Mouse (Mus musculus) intestine, postnatal 0 days (tissue): ENCODE results near the gene Leprot. TPM values are rescaled to one million over a fixed set of nuclear protein-coding genes. Genes with fewer than 3 reads are reported as not detected.

Source experiments
- ATAC-seq: fragments of 200-750 bp; cut with Nextera tagmentation; 2 replicates; pipeline ENCODE4 v1.8.0; 2017; ENCODE audit warnings: mild to moderate bottlenecking, moderate TSS enrichment, moderate library complexity
- H3K27ac ChIP-seq: fragments of 300-500 bp; sonication (generic); 2 replicates; pipeline ENCODE4 v1.5.1; 2014; ENCODE audit warnings: mild to moderate bottlenecking, low read depth, low read length, moderate library complexity
- H3K27me3 ChIP-seq: fragments of 300-500 bp; sonication (generic); replicated peaks from 2 replicates; pipeline ENCODE4 v1.6.1; 2014; ENCODE audit warnings: low read length, mixed read lengths; ENCODE audit not compliant: control insufficient read depth, insufficient read depth
- H3K36me3 ChIP-seq: fragments of 300-500 bp; sonication (generic); 2 replicates; pipeline ENCODE4 v1.6.1; 2014; ENCODE audit warnings: mild to moderate bottlenecking, moderate library complexity; ENCODE audit not compliant: control insufficient read depth, insufficient read depth
- H3K4me1 ChIP-seq: fragments of 300-500 bp; sonication (generic); replicated peaks from 2 replicates; pipeline ENCODE4 v1.6.1; 2014; ENCODE audit warnings: antibody characterized with exemption, low read length, mixed read lengths; ENCODE audit not compliant: control insufficient read depth, insufficient read depth
- H3K4me2 ChIP-seq: fragments of 300-500 bp; sonication (generic); replicated peaks from 2 replicates; pipeline ENCODE4 v1.6.1; 2014; ENCODE audit warnings: low read depth, mild to moderate bottlenecking, moderate library complexity
- H3K4me3 ChIP-seq: fragments of 300-500 bp; sonication (generic); 2 replicates; pipeline ENCODE4 v1.5.1; 2014; ENCODE audit warnings: low read depth, low read length
- H3K9ac ChIP-seq: fragments of 300-500 bp; sonication (generic); 2 replicates; pipeline ENCODE4 v1.6.1; 2014; ENCODE audit warnings: mild to moderate bottlenecking, low read depth, low read length
- H3K9me3 ChIP-seq: fragments of 300-500 bp; sonication (generic); 2 replicates; pipeline ENCODE4 v1.6.1; 2016; ENCODE audit warnings: mixed run types; ENCODE audit not compliant: control insufficient read depth
- CTCF ChIP-seq: sonication (generic); IDR thresholded peaks from 2 replicates; pipeline ENCODE4 v1.5.1; 2016; ENCODE audit warnings: low read depth, mild to moderate bottlenecking, control low read depth, antibody characterized with exemption, moderate library complexity
- WGBS: fragments of 180-500 bp; shearing (Covaris S2); extraction: QIAGEN DNeasy Blood & Tissue Kit; methylation state at CpG from one replicate; pipeline ENCODE4 v1.1.7; 2014; 5-methylcytosine and 5-hydroxymethylcytosine counted together
- polyA plus RNA-seq: library from polyadenylated mRNA; unstranded; fragments of >200 nt; fragmentation: Nextera tagmentation; extraction: Ambion mirVana; gene quantifications from 2 replicates; pipeline ENCODE4 v1.2.1, GENCODE M21; 2015

Gene Leprot
- polyA plus RNA-seq, 1 experiment from 2014 or later = 137 TPM

DNA sequence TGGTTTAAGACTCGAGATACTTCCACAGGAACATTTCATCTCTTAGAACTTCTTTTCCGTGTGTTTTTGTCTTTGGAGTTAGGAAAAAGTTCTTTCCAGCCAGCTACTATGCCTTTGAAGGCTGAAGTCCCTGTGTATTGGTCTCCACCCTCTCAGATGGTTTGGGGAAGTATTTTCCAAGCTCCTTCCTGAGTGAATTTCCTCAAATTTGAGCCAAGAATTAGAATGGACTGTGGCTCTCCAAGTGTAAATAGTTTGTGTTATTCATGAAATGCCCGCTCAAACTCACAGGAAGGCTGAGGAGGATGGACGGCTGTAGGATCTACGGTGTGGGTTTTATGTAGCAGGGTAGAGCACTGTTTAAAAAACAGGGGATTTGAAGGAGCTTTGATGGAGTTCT lies 42.1 kb downstream of the Leprot start:
- no peaks in the 10 kb centered on the region for H3K27me3 ChIP-seq
- ATAC-seq = no peak
- H3K36me3 ChIP-seq = no peaks in the 10 kb centered on the region
- H3K9ac ChIP-seq = no peak overlapping the region
- H3K9me3 ChIP-seq = no peaks in the 10 kb centered on the region
- 61% methylated on average over 5 of the region's 5 CpGs for WGBS
- no peak overlapping the region for H3K4me3 ChIP-seq
- no peaks in the 10 kb centered on the region for H3K4me1 ChIP-seq
- H3K27ac ChIP-seq = no peak overlapping the region
- no peak overlapping the region for H3K4me2 ChIP-seq
- TF ChIP-seq CTCF = no peak

DNA sequence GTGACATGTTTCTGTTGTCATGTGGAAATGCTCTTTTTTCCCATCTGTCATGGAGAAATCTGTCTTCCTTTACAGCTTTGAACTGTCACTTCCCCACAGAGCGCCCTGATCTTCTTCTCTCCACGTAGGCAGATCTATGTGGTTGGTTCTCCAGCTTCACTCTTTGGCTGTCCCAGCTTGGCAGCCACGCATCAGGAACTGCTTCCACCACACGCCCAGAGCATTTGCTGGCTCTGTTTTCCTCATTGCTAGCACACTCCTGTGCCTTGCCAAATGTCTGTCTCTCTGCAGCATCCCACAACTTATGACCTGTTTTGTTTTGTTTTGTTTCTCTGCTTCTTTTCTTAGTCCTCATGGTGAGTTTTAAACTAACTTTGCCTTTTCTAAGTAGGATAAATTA lies 45.4 kb downstream of the Leprot start:
- TF ChIP-seq CTCF = no peak
- no peak for ATAC-seq
- Histone ChIP-seq H3K9ac (no peak overlapping the region), H3K4me2 (no peak overlapping the region), H3K4me1 (no peaks in the 10 kb centered on the region), H3K9me3 (no peaks in the 10 kb centered on the region), H3K36me3 (no peaks in the 10 kb centered on the region), H3K27me3 (no peaks in the 10 kb centered on the region), H3K27ac (no peak overlapping the region), H3K4me3 (no peak overlapping the region)
- 69% methylated on average over 4 of the region's 4 CpGs for whole genome bisulfite sequencing

DNA sequence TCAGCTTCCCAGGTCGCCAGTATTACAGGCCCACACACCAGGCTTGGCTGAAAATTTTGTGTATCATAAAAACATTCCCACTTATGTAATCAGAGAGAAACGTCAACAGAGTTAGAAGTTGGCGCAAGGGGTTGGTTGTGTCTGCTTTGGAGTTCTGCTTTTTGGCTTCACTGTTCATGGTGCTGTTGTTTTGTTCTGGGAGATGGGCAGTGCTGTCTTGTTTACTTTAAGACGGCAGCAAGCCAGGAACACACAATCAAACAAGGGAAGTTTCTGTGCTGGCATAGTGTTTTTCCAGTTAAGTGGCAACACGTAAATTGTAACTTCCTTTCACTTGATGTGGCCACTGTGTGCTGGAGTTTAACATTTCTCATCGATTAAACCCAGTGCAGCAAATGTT lies 47.0 kb downstream of the Leprot start:
- Histone ChIP-seq H3K4me1 (no peaks in the 10 kb centered on the region), H3K4me2 (no peak overlapping the region), H3K9me3 (no peaks in the 10 kb centered on the region), H3K27me3 (no peaks in the 10 kb centered on the region), H3K9ac (no peak overlapping the region), H3K4me3 (no peak overlapping the region), H3K27ac (no peak overlapping the region), H3K36me3 (no peaks in the 10 kb centered on the region)
- ATAC-seq = no peak
- TF ChIP-seq CTCF = no peak
- 54% methylated on average over 6 of the region's 6 CpGs for WGBS

DNA sequence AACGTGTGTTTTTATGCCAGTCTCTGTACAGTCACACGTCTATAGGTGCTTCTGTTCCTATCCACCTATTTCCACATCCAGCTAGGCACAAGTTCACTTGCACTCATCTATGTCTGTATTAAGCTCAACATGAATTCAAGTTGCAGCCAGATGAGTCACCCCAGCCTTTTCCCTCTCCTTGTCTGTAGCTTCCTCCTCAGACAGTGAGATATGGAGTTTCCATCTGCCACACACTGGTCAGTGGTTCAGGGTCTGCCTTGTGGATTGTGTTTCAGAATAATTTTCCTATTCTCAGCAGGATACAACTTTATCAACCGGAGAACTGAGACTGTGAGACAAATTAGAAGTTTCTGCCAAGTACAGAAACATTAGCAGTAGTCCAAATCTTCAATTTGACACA lies 49.7 kb downstream of the Leprot start:
- no peak overlapping the region for H3K4me3 ChIP-seq
- H3K9me3 ChIP-seq = no peaks in the 10 kb centered on the region
- no peak overlapping the region for H3K9ac ChIP-seq
- H3K27ac ChIP-seq = no peak overlapping the region
- no peak overlapping the region for H3K4me2 ChIP-seq
- 80% methylated on average over 3 of the region's 3 CpGs for WGBS
- TF ChIP-seq CTCF = no peak
- H3K27me3 ChIP-seq = no peaks in the 10 kb centered on the region
- no peak for ATAC-seq
- H3K4me1 ChIP-seq = no peaks in the 10 kb centered on the region
- no peaks in the 10 kb centered on the region for H3K36me3 ChIP-seq

DNA sequence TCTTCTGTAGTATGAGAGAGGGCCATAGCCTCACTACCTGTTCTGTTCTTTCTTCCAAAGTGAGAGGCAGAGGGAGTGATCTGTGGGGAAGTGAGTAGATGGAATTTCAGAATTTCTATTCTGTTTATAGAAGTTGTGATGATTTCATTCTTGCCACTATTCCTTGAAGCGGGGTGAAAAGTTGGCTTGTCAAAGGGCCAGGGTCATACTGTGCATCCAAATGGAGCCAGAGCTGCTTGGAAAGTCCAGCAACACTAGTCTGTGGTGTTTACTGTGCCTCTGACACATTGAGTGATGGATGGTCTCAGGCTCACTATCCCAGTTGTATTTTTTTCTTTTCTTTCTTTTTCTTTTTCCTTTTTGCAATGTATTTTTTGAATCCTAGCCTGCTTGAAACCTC lies 51.9 kb downstream of the Leprot start:
- H3K4me1 ChIP-seq = no peaks in the 10 kb centered on the region
- no peak for TF ChIP-seq CTCF
- no peaks in the 10 kb centered on the region for H3K27me3 ChIP-seq
- H3K4me2 ChIP-seq = no peak overlapping the region
- no peak overlapping the region for H3K9ac ChIP-seq
- no peaks in the 10 kb centered on the region for H3K9me3 ChIP-seq
- no peak overlapping the region for H3K4me3 ChIP-seq
- H3K36me3 ChIP-seq = no peaks in the 10 kb centered on the region
- H3K27ac ChIP-seq = no peak overlapping the region
- ATAC-seq = no peak
- 70% methylated on average over 1 of the region's 1 CpGs for WGBS

DNA sequence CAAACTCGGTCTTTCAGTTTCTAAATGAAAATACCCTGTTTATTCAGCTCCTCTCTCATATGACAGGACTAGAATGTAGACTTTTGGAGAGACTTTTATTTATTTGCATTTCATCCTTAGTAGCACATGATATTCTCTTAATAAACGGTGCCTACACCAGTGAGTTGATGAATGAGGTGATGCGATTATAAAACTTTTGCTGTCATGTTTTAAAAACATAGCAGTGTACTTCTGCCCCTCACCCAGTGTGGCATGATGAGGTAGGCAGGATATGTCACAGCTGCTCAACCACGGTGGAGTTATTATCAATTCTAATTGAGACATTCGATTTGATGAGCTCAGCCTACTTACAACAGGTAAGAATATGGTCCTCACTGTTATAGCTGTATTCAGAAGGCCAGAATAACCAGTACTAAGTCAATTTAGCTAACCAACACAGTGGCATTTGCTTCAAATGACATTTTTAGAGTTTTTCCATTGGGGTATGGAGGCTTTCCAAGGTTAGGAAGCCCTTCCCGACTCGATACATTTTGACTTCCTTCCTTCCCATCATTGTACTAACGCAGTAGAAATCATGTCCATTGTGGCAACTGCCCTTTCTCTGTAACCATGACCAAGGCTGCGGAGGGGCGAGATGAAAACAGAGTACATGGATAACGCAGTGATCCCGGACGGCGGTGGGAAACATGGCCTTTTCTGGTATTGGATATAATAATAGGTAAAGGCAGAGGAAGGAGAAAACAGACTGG lies 53.5 kb downstream of the Leprot start:
- H3K9me3 ChIP-seq = no peaks in the 10 kb centered on the region
- H3K4me1 ChIP-seq = no peaks in the 10 kb centered on the region
- ATAC-seq = no peak
- H3K36me3 ChIP-seq = no peaks in the 10 kb centered on the region
- H3K4me2 ChIP-seq = no peak overlapping the region
- H3K4me3 ChIP-seq = no peak overlapping the region
- no peak overlapping the region for H3K9ac ChIP-seq
- H3K27ac ChIP-seq = no peak overlapping the region
- TF ChIP-seq CTCF = no peak
- WGBS = 85% methylated on average over 14 of the region's 14 CpGs
- H3K27me3 ChIP-seq = no peaks in the 10 kb centered on the region

DNA sequence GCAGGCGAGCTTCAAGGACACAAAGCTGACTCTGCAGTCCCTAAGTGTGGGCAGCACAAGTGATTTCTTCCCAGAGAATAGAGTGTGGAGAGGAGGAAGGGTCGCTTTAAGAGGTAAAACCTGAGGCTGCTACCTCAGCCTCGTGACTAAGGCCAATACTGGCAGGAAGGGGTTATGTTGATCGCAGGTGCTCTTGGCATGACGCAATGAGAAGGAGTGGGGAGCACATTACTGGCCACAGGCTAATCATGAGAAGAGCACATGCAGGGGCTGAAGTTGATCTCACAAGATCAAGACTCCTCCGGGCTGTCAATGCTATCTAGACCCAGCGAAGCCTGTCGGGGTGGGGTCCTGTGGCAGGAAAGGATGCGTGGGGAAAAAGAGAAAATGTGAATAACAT lies 57.8 kb downstream of the Leprot start:
- Histone ChIP-seq H3K4me3 (no peak overlapping the region), H3K4me2 (no peak overlapping the region), H3K9me3 (no peaks in the 10 kb centered on the region), H3K9ac (no peak overlapping the region), H3K27ac (no peak overlapping the region), H3K4me1 (no peaks in the 10 kb centered on the region), H3K36me3 (no peaks in the 10 kb centered on the region), H3K27me3 (no peaks in the 10 kb centered on the region)
- no peak for ATAC-seq
- TF ChIP-seq CTCF = no peak
- 75% methylated on average over 9 of the region's 9 CpGs for WGBS
